Mouse (Mus musculus) G1E (cell line): Measurements from ENCODE around the gene Ank3.

Experiments
- CTCF ChIP-seq: IDR thresholded peaks from 2 replicates; pipeline ENCODE4 v1.5.1; 2012; ENCODE audit warnings: low read depth, low read length, inconsistent platforms, mixed read lengths
- GATA1 ChIP-seq: IDR thresholded peaks from 2 replicates; pipeline ENCODE4 v1.6.1; 2012; ENCODE audit warnings: borderline replicate concordance, low read length, inconsistent platforms, mixed read lengths
- TAL1 ChIP-seq: conservative IDR thresholded peaks from 2 replicates; pipeline ENCODE4 v1.6.1; 2012; ENCODE audit warnings: low read depth, low read length, inconsistent platforms, mixed read lengths

GRCm38 (mm10) chr10:69439449-69439848, 40.9 kb downstream of the Ank3 start:
- TF ChIP-seq CTCF (no peak), GATA1 (no peak), TAL1 (no peak)
